Mouse (Mus musculus): ENCODE data around the gene Smco4. TPM values are rescaled to one million over a fixed set of nuclear protein-coding genes. Genes with fewer than 3 reads are reported as not detected.
"Not testable (repeated sequence)": the region's sequence is repeated elsewhere in the genome, so short reads cannot be mapped to it uniquely, and the experiment has no call there.

The Smco4 gene
- polyA plus RNA-seq, 1 experiment from 2014 or later, result 3.7 TPM

GRCm38 (mm10) chr9:15533336-15534070, 40.3 kb downstream of the Smco4 start:
- no peak overlapping the region for H3K4me3 ChIP-seq
- no peaks in the 10 kb centered on the region for H3K27me3 ChIP-seq (ENCODE audit: poor library complexity, severe bottlenecking)
- WGBS, result 86% methylated on average over 11 of the region's 11 CpGs
- DNase-seq (ENCODE audit: extremely low spot score, low spot score), result no peak
- peaks cover 36% of the 10 kb centered on the region for H3K4me1 ChIP-seq
- H3K9me3 ChIP-seq, result no peaks in the 10 kb centered on the region
- H3K36me3 ChIP-seq (replicated peaks), result peaks cover 11% of the 10 kb centered on the region
- H3K27ac ChIP-seq, result no peak overlapping the region

DNA sequence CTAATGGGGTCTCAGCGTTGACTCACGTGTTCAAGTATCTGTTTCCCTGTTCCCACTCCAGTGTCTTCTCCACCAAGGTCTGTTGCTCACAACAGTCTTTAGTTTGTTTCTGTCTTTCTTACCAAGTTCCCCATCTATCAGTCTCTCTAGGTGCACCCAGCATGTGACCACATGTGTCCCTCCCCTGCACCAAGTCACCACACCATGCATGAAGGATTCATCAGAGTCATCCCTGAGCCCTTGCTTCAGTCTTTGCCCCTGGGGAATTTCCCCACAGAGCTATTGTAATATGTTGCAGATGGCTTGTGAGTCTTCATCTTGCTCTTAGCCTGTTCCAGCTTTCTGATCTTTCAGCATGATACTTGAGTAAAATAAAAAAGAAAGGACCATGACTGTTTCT, 40.9 kb downstream of the Smco4 start:
- DNase-seq (ENCODE audit: extremely low spot score, low spot score), result no peak
- 96% methylated on average over 2 of the region's 2 CpGs for WGBS

GRCm38 (mm10) chr9:15535418-15535817, 42.2 kb downstream of the Smco4 start:
- Histone ChIP-seq H3K4me1 (peaks cover 25% of the 10 kb centered on the region), H3K27me3 (ENCODE audit: poor library complexity, severe bottlenecking) (no peaks in the 10 kb centered on the region), H3K4me3 (no peak overlapping the region), H3K36me3 (replicated peaks) (peaks cover 23% of the 10 kb centered on the region), H3K27ac (no peak overlapping the region; the same call in 1 of the 2 replicates), H3K9me3 (no peaks in the 10 kb centered on the region)
- DNase-seq (ENCODE audit: extremely low spot score, low spot score), result no peak
- 61% methylated on average over 5 of the region's 5 CpGs for WGBS

More for the DNA sequence above, 40.9 kb downstream of the Smco4 start:
- H3K27ac ChIP-seq, result no peak overlapping the region
- peaks cover 11% of the 10 kb centered on the region for H3K36me3 ChIP-seq (replicated peaks)
- H3K9me3 ChIP-seq, result no peaks in the 10 kb centered on the region
- no peaks in the 10 kb centered on the region for H3K27me3 ChIP-seq (ENCODE audit: poor library complexity, severe bottlenecking)
- H3K4me3 ChIP-seq, result no peak overlapping the region
- H3K4me1 ChIP-seq, result peaks cover 30% of the 10 kb centered on the region

- no peak for DNase-seq (ENCODE audit: extremely low spot score, low spot score)
- H3K27ac ChIP-seq, result no peak overlapping the region
- 87% methylated on average over 5 of the region's 5 CpGs for WGBS
- H3K9me3 ChIP-seq, result no peaks in the 10 kb centered on the region
- H3K4me1 ChIP-seq, result peaks cover 25% of the 10 kb centered on the region
- H3K4me3 ChIP-seq, result no peak overlapping the region
- no peaks in the 10 kb centered on the region for H3K27me3 ChIP-seq (ENCODE audit: poor library complexity, severe bottlenecking)
- H3K36me3 ChIP-seq (replicated peaks), result peaks cover 30% of the 10 kb centered on the region
Measured at GRCm38 (mm10) chr9:15536861-15537426, 43.7 kb downstream of the Smco4 start.

DNA sequence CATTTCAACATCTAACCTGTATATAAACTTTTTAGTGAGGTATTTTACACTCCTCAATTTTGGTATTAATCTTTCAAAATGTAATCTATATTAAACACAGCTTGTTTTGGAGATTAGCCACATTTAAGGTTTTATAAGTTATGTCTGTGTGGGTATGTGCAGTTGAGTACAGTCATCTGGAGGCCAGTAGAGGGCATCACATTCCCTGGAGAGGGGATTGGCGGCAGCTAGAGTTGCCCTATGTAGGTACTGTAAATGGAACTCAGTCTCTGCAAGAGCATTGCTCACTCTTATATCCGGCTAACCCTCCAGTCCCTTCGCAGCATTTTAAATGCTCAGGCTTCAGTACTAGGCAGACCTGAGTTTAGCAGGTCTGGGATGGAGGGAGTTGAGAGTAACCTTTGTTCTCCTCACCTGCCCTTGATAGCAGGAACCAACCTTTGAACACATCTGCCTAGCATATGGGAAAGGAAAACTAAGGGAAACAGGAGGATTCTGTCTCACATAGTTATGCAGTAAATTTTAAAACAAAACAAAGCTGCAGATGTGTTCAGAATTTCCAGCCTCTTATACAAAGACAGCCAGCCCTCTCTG, 44.3 kb downstream of the Smco4 start:
- H3K27ac ChIP-seq, result no peak overlapping the region
- no peak overlapping the region for H3K4me3 ChIP-seq
- H3K4me1 ChIP-seq, result peaks cover 25% of the 10 kb centered on the region
- H3K27me3 ChIP-seq (ENCODE audit: poor library complexity, severe bottlenecking), result no peaks in the 10 kb centered on the region
- WGBS, result 94% methylated on average over 3 of the region's 3 CpGs
- no peaks in the 10 kb centered on the region for H3K9me3 ChIP-seq
- DNase-seq (ENCODE audit: extremely low spot score, low spot score), result no peak
- H3K36me3 ChIP-seq (replicated peaks), result peaks cover 28% of the 10 kb centered on the region

DNA sequence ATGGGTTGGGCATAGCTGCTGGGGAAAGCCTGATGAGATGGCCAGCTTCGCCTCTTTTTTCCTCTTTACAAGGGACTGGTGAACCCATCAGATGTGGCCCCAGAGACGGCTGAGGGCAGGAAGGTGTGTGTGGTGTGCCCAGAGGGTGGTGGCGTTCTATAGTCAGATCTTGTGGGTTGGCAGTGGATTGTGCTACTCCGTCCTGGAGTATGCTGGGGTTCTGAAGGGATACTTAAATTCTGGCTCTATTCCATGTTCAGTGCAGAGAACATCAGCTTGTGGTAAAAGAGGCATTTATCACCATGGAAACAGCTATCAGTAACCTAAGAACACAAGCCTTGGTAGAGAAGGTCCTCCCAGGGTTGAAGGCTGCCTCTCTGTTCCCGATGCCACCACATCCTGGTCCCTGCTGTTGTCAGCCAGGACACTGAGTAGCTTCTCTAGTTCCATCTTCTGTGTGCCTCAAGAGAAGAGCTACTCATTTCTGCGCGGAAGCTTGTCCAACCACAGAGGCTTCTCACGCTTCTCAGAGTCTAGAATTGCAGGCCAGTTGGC, 45.8 kb downstream of the Smco4 start:
- no peaks in the 10 kb centered on the region for H3K9me3 ChIP-seq
- peaks cover 28% of the 10 kb centered on the region for H3K36me3 ChIP-seq (replicated peaks)
- H3K4me1 ChIP-seq, result peaks cover 17% of the 10 kb centered on the region
- no peak for DNase-seq (ENCODE audit: extremely low spot score, low spot score)
- WGBS, result 90% methylated on average over 8 of the region's 8 CpGs
- H3K27ac ChIP-seq, result no peak overlapping the region
- no peak overlapping the region for H3K4me3 ChIP-seq
- H3K27me3 ChIP-seq (ENCODE audit: poor library complexity, severe bottlenecking), result no peaks in the 10 kb centered on the region

DNA sequence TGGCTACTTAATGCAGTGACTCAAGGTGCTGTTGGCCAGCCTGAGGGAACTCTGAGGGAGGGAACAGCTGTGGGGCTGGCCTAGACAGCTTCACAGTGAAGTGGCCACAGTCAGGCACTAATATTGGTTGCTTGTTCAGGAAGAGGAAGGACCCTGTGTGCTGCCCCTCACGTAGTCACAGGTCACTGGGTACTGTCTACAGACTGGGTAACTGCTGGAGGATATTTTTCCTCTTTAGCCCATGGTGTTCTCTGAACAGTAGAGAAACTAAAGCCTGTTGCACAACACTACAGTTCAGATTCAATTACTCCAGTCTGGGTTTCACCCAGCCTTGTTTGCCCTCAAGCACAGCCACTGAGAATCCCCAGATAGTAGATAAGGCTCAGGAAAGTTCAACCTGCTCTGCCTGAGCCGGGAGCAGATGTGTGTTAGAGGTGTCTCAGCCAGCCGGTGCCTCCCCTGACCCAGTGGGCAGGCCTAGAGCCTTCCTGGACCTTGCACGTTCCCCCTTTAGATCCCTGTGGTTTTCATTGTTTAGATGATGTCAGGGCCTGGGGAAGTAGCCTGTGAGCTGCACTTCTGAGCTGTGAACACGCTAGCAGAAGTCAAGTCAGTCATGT, 48.6 kb downstream of the Smco4 start:
- H3K27me3 ChIP-seq (ENCODE audit: poor library complexity, severe bottlenecking), result no peaks in the 10 kb centered on the region
- H3K36me3 ChIP-seq (replicated peaks), result peaks cover 46% of the 10 kb centered on the region
- no peaks in the 10 kb centered on the region for H3K4me1 ChIP-seq
- no peak for DNase-seq (ENCODE audit: extremely low spot score, low spot score)
- WGBS, result 85% methylated on average over 5 of the region's 5 CpGs
- no peak overlapping the region for H3K27ac ChIP-seq
- H3K4me3 ChIP-seq, result no peak overlapping the region
- H3K9me3 ChIP-seq, result no peaks in the 10 kb centered on the region

GRCm38 (mm10) chr9:15550461-15550961, 57.3 kb downstream of the Smco4 start:
- Histone ChIP-seq H3K9me3 (0 out of 2 replicates have a peak, but pooled peaks cover 3% of the 10 kb centered on the region), H3K36me3 (replicated peaks) (peaks cover 11% of the 10 kb centered on the region), H3K27me3 (ENCODE audit: poor library complexity, severe bottlenecking) (no peaks in the 10 kb centered on the region), H3K4me3 (no peak overlapping the region), H3K27ac (no peak overlapping the region), H3K4me1 (no peaks in the 10 kb centered on the region)
- no peak for DNase-seq (ENCODE audit: extremely low spot score, low spot score)
- WGBS, result 92% methylated on average over 4 of the region's 4 CpGs

- 91% methylated on average over 6 of the region's 6 CpGs for WGBS
- H3K36me3 ChIP-seq (replicated peaks); DNase-seq (ENCODE audit: extremely low spot score, low spot score); H3K9me3 ChIP-seq; H3K4me3 ChIP-seq; H3K27ac ChIP-seq; H3K4me1 ChIP-seq; H3K27me3 ChIP-seq (ENCODE audit: poor library complexity, severe bottlenecking): not testable (repeated sequence)
Measured at GRCm38 (mm10) chr9:15551073-15551472, 57.8 kb downstream of the Smco4 start.

DNA sequence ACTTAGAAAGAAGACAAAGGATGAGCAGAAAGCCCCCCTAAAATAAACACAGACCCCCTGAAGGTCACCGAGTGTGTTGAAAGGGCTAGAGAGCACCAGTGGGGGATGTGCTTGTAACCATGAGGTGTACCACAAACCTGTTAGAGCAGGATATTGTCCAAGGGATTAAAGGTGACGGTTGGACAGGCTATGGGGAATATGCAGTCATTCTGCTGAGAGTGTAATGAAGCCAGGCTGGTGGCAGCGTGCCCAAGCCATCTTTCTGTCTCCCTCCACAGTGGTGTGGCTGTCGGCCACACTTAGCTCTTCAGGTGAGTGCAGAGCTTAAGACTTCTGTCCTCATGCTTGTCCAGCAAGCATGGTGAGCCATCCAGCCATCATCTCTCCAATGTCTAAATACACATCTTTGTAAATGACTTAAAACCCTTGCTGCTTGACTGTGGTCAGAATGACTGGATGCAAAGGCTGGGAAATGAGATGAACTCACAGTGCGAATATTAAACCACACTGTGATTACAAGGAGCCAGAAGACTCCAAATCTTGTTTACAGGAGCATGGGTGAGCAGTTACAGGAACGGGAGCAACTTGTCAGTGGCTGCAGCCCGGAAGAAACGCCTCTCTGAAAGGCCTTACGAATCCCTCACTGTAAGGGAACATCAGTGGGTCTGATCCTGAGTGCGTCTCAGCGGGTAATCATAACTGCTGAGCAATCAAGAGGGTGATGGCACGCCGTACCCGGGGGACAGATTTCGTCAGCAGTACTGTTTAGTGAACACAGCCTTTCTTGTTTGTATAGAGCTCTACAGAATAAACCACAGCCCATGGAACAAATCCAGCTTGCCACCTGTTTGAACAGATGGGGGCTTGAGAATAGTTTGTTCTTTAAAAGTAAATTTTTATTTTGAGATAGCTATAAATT, 59.0 kb downstream of the Smco4 start:
- Histone ChIP-seq H3K4me1 (no peaks in the 10 kb centered on the region), H3K27ac (no peak overlapping the region), H3K27me3 (ENCODE audit: poor library complexity, severe bottlenecking) (no peaks in the 10 kb centered on the region), H3K9me3 (0 out of 2 replicates have a peak, but pooled peaks cover 3% of the 10 kb centered on the region), H3K4me3 (no peak overlapping the region), H3K36me3 (replicated peaks) (peaks cover 4% of the 10 kb centered on the region; the same call in 1 of the 2 replicates)
- no peak for DNase-seq (ENCODE audit: extremely low spot score, low spot score)
- 88% methylated on average over 15 of the region's 15 CpGs for whole genome bisulfite sequencing

DNA sequence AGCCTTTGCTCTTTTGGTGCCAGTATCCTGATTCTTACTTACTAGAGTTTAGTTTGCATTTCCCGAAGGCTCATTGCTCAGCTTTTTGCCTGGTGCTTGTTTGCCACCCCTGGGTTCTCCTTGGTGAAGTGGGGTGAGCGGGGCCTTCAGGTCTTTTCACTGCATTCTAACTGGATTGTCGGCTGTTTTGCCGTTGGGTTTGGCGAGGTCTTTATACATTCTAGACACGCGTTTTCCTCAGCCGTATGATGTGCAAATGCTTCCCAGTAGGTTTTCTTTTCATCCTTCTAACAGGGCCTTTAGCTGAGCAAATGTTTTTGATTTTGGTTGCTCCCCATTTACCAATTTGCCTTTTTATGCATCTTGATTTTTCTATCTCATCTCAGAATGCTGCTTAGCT, 60.1 kb downstream of the Smco4 start:
- H3K4me1 ChIP-seq, result no peaks in the 10 kb centered on the region
- H3K36me3 ChIP-seq (replicated peaks), result peaks cover 4% of the 10 kb centered on the region; the same call in 1 of the 2 replicates
- 88% methylated on average over 8 of the region's 8 CpGs for WGBS
- DNase-seq (ENCODE audit: extremely low spot score, low spot score), result no peak
- no peak overlapping the region for H3K4me3 ChIP-seq
- no peak overlapping the region for H3K27ac ChIP-seq
- 0 out of 2 replicates have a peak, but pooled peaks cover 3% of the 10 kb centered on the region for H3K9me3 ChIP-seq
- no peaks in the 10 kb centered on the region for H3K27me3 ChIP-seq (ENCODE audit: poor library complexity, severe bottlenecking)

GRCm38 (mm10) chr9:15560451-15560850, 67.2 kb downstream of the Smco4 start:
- no peak for DNase-seq (ENCODE audit: extremely low spot score, low spot score)
- Histone ChIP-seq H3K9me3 (no peaks in the 10 kb centered on the region), H3K27me3 (ENCODE audit: poor library complexity, severe bottlenecking) (no peaks in the 10 kb centered on the region), H3K36me3 (replicated peaks) (no peaks in the 10 kb centered on the region), H3K4me3 (no peak overlapping the region), H3K27ac (no peak overlapping the region), H3K4me1 (no peaks in the 10 kb centered on the region)
- 86% methylated on average over 3 of the region's 3 CpGs for WGBS

Data from forebrain, embryonic 10.5 days (tissue).